In genomic region chr17:25080960-25081381, GRCm38 (mm10) we compare ENCODE assay signal across 8 mouse cellular contexts. TPM values are rescaled to one million over a fixed set of nuclear protein-coding genes. Genes with fewer than 3 reads are reported as not detected.
A peak's percentile ranks its signal among the peaks of the same experiment; 100 is the strongest.
DNase-seq lines count a peak whose midpoint lies in the region; ATAC-seq lines count a peak whose summit lies in the region.

No protein-coding gene starts in this region.

- WGBS in forebrain, embryonic 15.5 days = 89% methylated on average over 11 of the region's 11 CpGs
- WGBS in hindbrain, embryonic 11.5 days = 81% methylated on average over 11 of the region's 11 CpGs
- WGBS in limb, embryonic 13.5 days = 63% methylated on average over 11 of the region's 11 CpGs
- 89% methylated on average over 11 of the region's 11 CpGs for WGBS in midbrain, embryonic 16.5 days

- no peaks in the 10 kb centered on the region for H3K27me3 ChIP-seq in forebrain, embryonic 15.5 days
- H3K27me3 ChIP-seq in hindbrain, embryonic 11.5 days (ENCODE audit: control insufficient read depth, insufficient read depth, low read length) = no peaks in the 10 kb centered on the region
- no peaks in the 10 kb centered on the region for H3K27me3 ChIP-seq in limb, embryonic 13.5 days
- H3K27me3 ChIP-seq in midbrain, embryonic 16.5 days (ENCODE audit: control insufficient read depth, insufficient read depth, low read depth, low read length) = no peaks in the 10 kb centered on the region

- DNase-seq in embryo, embryonic 10 days (ENCODE audit: low spot score) = peak; percentile 26
- DNase-seq in embryo, embryonic 9.5 days (ENCODE audit: extremely low spot score) = no peak
- peak; percentile 3 for DNase-seq in hindbrain, embryonic 11.5 days (ENCODE audit: low spot score)
- DNase-seq in right cerebral cortex, postnatal 36 days (ENCODE audit: low spot score in 2 of 2) = no peak

- no peak overlapping the region for H3K9ac ChIP-seq in forebrain, embryonic 15.5 days (replicated peaks)
- H3K9ac ChIP-seq in hindbrain, embryonic 11.5 days (ENCODE audit: low read depth, low read length) = no peak overlapping the region
- peak overlapping the region; percentile 10; the same call in 1 of the 2 replicates for H3K9ac ChIP-seq in limb, embryonic 13.5 days
- H3K9ac ChIP-seq in midbrain, embryonic 16.5 days (ENCODE audit: low read depth, low read length) = no peak overlapping the region

- peak overlapping the region; percentile 23; the same call in 1 of the 2 replicates for H3K27ac ChIP-seq in forebrain, embryonic 15.5 days (replicated peaks)
- peak overlapping the region; percentile 39; the same call in 1 of the 2 replicates for H3K27ac ChIP-seq in hindbrain, embryonic 11.5 days (ENCODE audit: low read depth, low read length)
- peak overlapping the region; percentile 45; the same call in 1 of the 2 replicates for H3K27ac ChIP-seq in limb, embryonic 13.5 days
- H3K27ac ChIP-seq in midbrain, embryonic 16.5 days (ENCODE audit: low read length) = peak overlapping the region; percentile 54; the same call in 1 of the 2 replicates

- H3K4me1 ChIP-seq in forebrain, embryonic 15.5 days = peaks cover 7% of the 10 kb centered on the region
- no peaks in the 10 kb centered on the region for H3K4me1 ChIP-seq in hindbrain, embryonic 11.5 days (replicated peaks; ENCODE audit: control insufficient read depth, insufficient read depth, low read length)
- H3K4me1 ChIP-seq in limb, embryonic 13.5 days = peaks cover 58% of the 10 kb centered on the region
- 0 out of 2 replicates have a peak, but pooled peaks cover 4% of the 10 kb centered on the region for H3K4me1 ChIP-seq in midbrain, embryonic 16.5 days (ENCODE audit: control insufficient read depth, insufficient read depth, low read length)

- H3K4me2 ChIP-seq in forebrain, embryonic 15.5 days (replicated peaks) = no peak overlapping the region
- no peak overlapping the region for H3K4me2 ChIP-seq in hindbrain, embryonic 11.5 days (replicated peaks; ENCODE audit: low read depth, low read length)
- H3K4me2 ChIP-seq in limb, embryonic 13.5 days (replicated peaks) = 0 out of 2 replicates have a peak overlapping the region, but pooled peaks have one; percentile 21
- no peak overlapping the region for H3K4me2 ChIP-seq in midbrain, embryonic 16.5 days (ENCODE audit: low read length)

- H3K9me3 ChIP-seq in forebrain, embryonic 15.5 days = no peaks in the 10 kb centered on the region
- no peaks in the 10 kb centered on the region for H3K9me3 ChIP-seq in hindbrain, embryonic 11.5 days (ENCODE audit: control insufficient read depth, low read length)
- no peaks in the 10 kb centered on the region for H3K9me3 ChIP-seq in limb, embryonic 13.5 days
- no peaks in the 10 kb centered on the region for H3K9me3 ChIP-seq in midbrain, embryonic 16.5 days (replicated peaks; ENCODE audit: control insufficient read depth, low read length, poor library complexity, severe bottlenecking)

- H3K4me3 ChIP-seq in forebrain, embryonic 15.5 days = peak overlapping the region; percentile 15
- 0 out of 2 replicates have a peak overlapping the region, but pooled peaks have one; percentile 2 for H3K4me3 ChIP-seq in hindbrain, embryonic 11.5 days (ENCODE audit: low read depth, low read length)
- H3K4me3 ChIP-seq in limb, embryonic 13.5 days = peak overlapping the region; percentile 27
- peak overlapping the region; percentile 23 for H3K4me3 ChIP-seq in midbrain, embryonic 16.5 days (ENCODE audit: low read depth, low read length)

- H3K36me3 ChIP-seq in forebrain, embryonic 15.5 days = no peaks in the 10 kb centered on the region
- H3K36me3 ChIP-seq in hindbrain, embryonic 11.5 days (ENCODE audit: control insufficient read depth, insufficient read depth, low read length) = no peaks in the 10 kb centered on the region
- no peaks in the 10 kb centered on the region; the same call in 1 of the 2 replicates for H3K36me3 ChIP-seq in limb, embryonic 13.5 days
- no peaks in the 10 kb centered on the region for H3K36me3 ChIP-seq in midbrain, embryonic 16.5 days (ENCODE audit: control insufficient read depth, insufficient read depth, low read length)

- ATAC-seq in forebrain, embryonic 15.5 days (replicated peaks) = no peak
- ATAC-seq in hindbrain, embryonic 11.5 days (ENCODE audit: low FRiP score) = no peak
- no peak for ATAC-seq in limb, embryonic 13.5 days (ENCODE audit: low FRiP score, low read depth)
- no peak for ATAC-seq in midbrain, embryonic 16.5 days
- no peak for ATAC-seq in megakaryocyte progenitor cell, adult 5-6 weeks (replicated peaks; ENCODE audit: poor library complexity)

RNA-seq across cellular contexts. Expression of gene Tmem204, which starts 2.4 kb away (rescaled TPM):
- 10.5 and 11.5 TPM in 2 replicates for polyA plus RNA-seq in forebrain, embryonic 15.5 days (2015; fragmentation: Nextera tagmentation; extraction: Ambion mirVana)
- 9.3 and 10.7 TPM in 2 replicates for polyA plus RNA-seq in hindbrain, embryonic 11.5 days (2014; fragmentation: Nextera tagmentation; extraction: Ambion mirVana)
- 14.1 and 15.4 TPM in 2 replicates for polyA plus RNA-seq in limb, embryonic 13.5 days (2015; fragmentation: Nextera tagmentation; extraction: Ambion mirVana)
- polyA plus RNA-seq in midbrain, embryonic 16.5 days (2015; fragmentation: Nextera tagmentation; extraction: Ambion mirVana) = 10.3 and 11.1 TPM in 2 replicates
- not detected in 2 replicates for total RNA-seq in megakaryocyte progenitor cell, adult 5-6 weeks (2015)
- total RNA-seq in megakaryocyte progenitor cell, adult 5-6 weeks (2017) = not detected in 2 replicates

RNA-seq across cellular contexts. Expression of gene Telo2, which starts 34.8 kb away (rescaled TPM):
- 54.6 and 57.2 TPM in 2 replicates for polyA plus RNA-seq in forebrain, embryonic 15.5 days (2015; fragmentation: Nextera tagmentation; extraction: Ambion mirVana)
- 23.5 and 28.8 TPM in 2 replicates for polyA plus RNA-seq in hindbrain, embryonic 11.5 days (2014; fragmentation: Nextera tagmentation; extraction: Ambion mirVana)
- 47.6 and 54.3 TPM in 2 replicates for polyA plus RNA-seq in limb, embryonic 13.5 days (2015; fragmentation: Nextera tagmentation; extraction: Ambion mirVana)
- polyA plus RNA-seq in midbrain, embryonic 16.5 days (2015; fragmentation: Nextera tagmentation; extraction: Ambion mirVana) = 51.9 and 53.4 TPM in 2 replicates
- 15.5 and 31.2 TPM in 2 replicates for total RNA-seq in megakaryocyte progenitor cell, adult 5-6 weeks (2015)
- 28.8 and 35.5 TPM in 2 replicates for total RNA-seq in megakaryocyte progenitor cell, adult 5-6 weeks (2017)

RNA-seq across cellular contexts. Expression of gene Ptx4, which starts 39.6 kb away (rescaled TPM):
- not detected in 2 replicates for polyA plus RNA-seq in forebrain, embryonic 15.5 days (2015; fragmentation: Nextera tagmentation; extraction: Ambion mirVana)
- polyA plus RNA-seq in hindbrain, embryonic 11.5 days (2014; fragmentation: Nextera tagmentation; extraction: Ambion mirVana) = not detected in 2 replicates
- polyA plus RNA-seq in limb, embryonic 13.5 days (2015; fragmentation: Nextera tagmentation; extraction: Ambion mirVana) = 1.3 and 1.7 TPM in 2 replicates
- 0.38 TPM in 1 of 2 replicates, not detected in the other for polyA plus RNA-seq in midbrain, embryonic 16.5 days (2015; fragmentation: Nextera tagmentation; extraction: Ambion mirVana)
- not detected in 2 replicates for total RNA-seq in megakaryocyte progenitor cell, adult 5-6 weeks (2015)
- not detected in 2 replicates for total RNA-seq in megakaryocyte progenitor cell, adult 5-6 weeks (2017)

RNA-seq across cellular contexts. Expression of gene Clcn7, which starts 52.2 kb away (rescaled TPM):
- polyA plus RNA-seq in forebrain, embryonic 15.5 days (2015; fragmentation: Nextera tagmentation; extraction: Ambion mirVana) = 28.8 and 30.4 TPM in 2 replicates
- polyA plus RNA-seq in hindbrain, embryonic 11.5 days (2014; fragmentation: Nextera tagmentation; extraction: Ambion mirVana) = 16.6 and 18.7 TPM in 2 replicates
- polyA plus RNA-seq in limb, embryonic 13.5 days (2015; fragmentation: Nextera tagmentation; extraction: Ambion mirVana) = 26.5 and 27.2 TPM in 2 replicates
- polyA plus RNA-seq in midbrain, embryonic 16.5 days (2015; fragmentation: Nextera tagmentation; extraction: Ambion mirVana) = 33.6 and 36.1 TPM in 2 replicates
- 7.3 and 7.8 TPM in 2 replicates for total RNA-seq in megakaryocyte progenitor cell, adult 5-6 weeks (2015)
- 8.1 and 9.6 TPM in 2 replicates for total RNA-seq in megakaryocyte progenitor cell, adult 5-6 weeks (2017)

Comparison
In these comparisons a context has a peak if more than half of its experiments do, and no peak if none do; other contexts are left out.
1. DNase-seq: peak in embryo, embryonic 10 days (single experiment) and hindbrain, embryonic 11.5 days (single experiment); none in embryo, embryonic 9.5 days (single experiment) and right cerebral cortex, postnatal 36 days (0 of 2).
2. Peak in every context shown above with its lines, with median percentiles within 50 percentile points of each other: H3K27ac ChIP-seq and H3K4me3 ChIP-seq.